Mouse (Mus musculus): ENCODE measurements around the gene Cacnb3. TPM values are rescaled to one million over a fixed set of nuclear protein-coding genes. Genes with fewer than 3 reads are reported as not detected.

Gene Cacnb3
- total RNA-seq, 2 experiments from 2014 or later, result 2.5 to 4.2 TPM

GRCm38 (mm10) chr15:98608784-98609250 is 21.8 kb upstream of the Cacnb3 start:
- intact Hi-C loops (cut with DNase I), result no loop called here

GRCm38 (mm10) chr15:98609331-98610130 is 21.1 kb upstream of the Cacnb3 start, which contains the start of gene Adcy6:
Gene Adcy6, minus strand, starts transcription at chr15:98610076.
- peak; percentile 63 to 74 for DNase-seq
- intact Hi-C loops (cut with DNase I), result no loop called here

More at GRCm38 (mm10) chr15:98608784-98609250, 21.8 kb upstream of the Cacnb3 start:
- DNase-seq, result no peak

- intact Hi-C loops (cut with DNase I), result no loop called here
- no peak for DNase-seq
These were observed 20.5 kb upstream of the Cacnb3 start for GRCm38 (mm10) chr15:98610131-98610633.

GRCm38 (mm10) chr15:98612229-98612628 is 18.4 kb upstream of the Cacnb3 start:
- intact Hi-C loops (cut with DNase I), result no loop called here

GRCm38 (mm10) chr15:98614551-98614950 is 16.1 kb upstream of the Cacnb3 start:
- DNase-seq, result no peak
- intact Hi-C loops (cut with DNase I), result no loop called here

More at GRCm38 (mm10) chr15:98612229-98612628, 18.4 kb upstream of the Cacnb3 start:
- DNase-seq, result no peak

- DNase-seq, result no peak
- intact Hi-C loops (cut with DNase I), result loop anchor here (5.0 kb wide), 1 partner anchor 103 kb away; no protein-coding TSS in a partner anchor
These were observed 15.7 kb upstream of the Cacnb3 start for GRCm38 (mm10) chr15:98614971-98615370.

GRCm38 (mm10) chr15:98615751-98616150 is 14.9 kb upstream of the Cacnb3 start:
- intact Hi-C loops (cut with DNase I), result loop anchor here (5.0 kb wide), 1 partner anchor 103 kb away; no protein-coding TSS in a partner anchor
- DNase-seq, result no peak

- DNase-seq, result no peak
- intact Hi-C loops (cut with DNase I), result loop anchor here (1.0 to 5.0 kb wide), 2 partner anchors 36 to 104 kb away; no protein-coding TSS in a partner anchor
These were observed 14.1 kb upstream of the Cacnb3 start for GRCm38 (mm10) chr15:98616362-98617175.

- intact Hi-C loops (cut with DNase I), result loop anchor here (1.0 to 5.0 kb wide), 2 partner anchors 37 to 105 kb away; no protein-coding TSS in a partner anchor
- peak; percentile 67 to 85 for DNase-seq
These were observed 13.5 kb upstream of the Cacnb3 start for GRCm38 (mm10) chr15:98617176-98617537.

- DNase-seq, result no peak
- intact Hi-C loops (cut with DNase I), result no loop called here
These were observed 8.4 kb upstream of the Cacnb3 start for GRCm38 (mm10) chr15:98622199-98622598.

- intact Hi-C loops (cut with DNase I), result no loop called here
- no peak for DNase-seq
These were observed 7.9 kb upstream of the Cacnb3 start for GRCm38 (mm10) chr15:98622721-98623120.

GRCm38 (mm10) chr15:98623361-98623821 is 7.2 kb upstream of the Cacnb3 start:
- no peak for DNase-seq
- intact Hi-C loops (cut with DNase I), result no loop called here

- intact Hi-C loops (cut with DNase I), result no loop called here
- no peak for DNase-seq
These were observed 4.6 kb upstream of the Cacnb3 start for GRCm38 (mm10) chr15:98626078-98626477.

- no peak for DNase-seq
- intact Hi-C loops (cut with DNase I), result no loop called here
These were observed 4.0 kb upstream of the Cacnb3 start for GRCm38 (mm10) chr15:98626487-98627212.

GRCm38 (mm10) chr15:98628589-98629254 is 1.9 kb upstream of the Cacnb3 start:
- no peak for DNase-seq
- intact Hi-C loops (cut with DNase I), result no loop called here

- intact Hi-C loops (cut with DNase I), result no loop called here
- DNase-seq, result no peak
These were observed 1.2 kb upstream of the Cacnb3 start for GRCm38 (mm10) chr15:98629464-98629863.

GRCm38 (mm10) chr15:98631493-98631892 is 853 bp downstream of the Cacnb3 start:
- intact Hi-C loops (cut with DNase I), result no loop called here
- DNase-seq, result peak; percentile 61 to 71

GRCm38 (mm10) chr15:98632107-98632744 is 1.6 kb downstream of the Cacnb3 start:
- intact Hi-C loops (cut with DNase I), result no loop called here
- DNase-seq, result peak; percentile 33 to 41

GRCm38 (mm10) chr15:98632921-98633320 is 2.3 kb downstream of the Cacnb3 start:
- intact Hi-C loops (cut with DNase I), result no loop called here
- DNase-seq, result no peak
